Mouse (Mus musculus) embryo, embryonic 9.5 days (tissue): ENCODE data around the gene Svs5.
A peak's percentile ranks its signal among the peaks of the same experiment; 100 is the strongest.
"Not testable (repeated sequence)": the region's sequence is repeated elsewhere in the genome, so short reads cannot be mapped to it uniquely, and the experiment has no call there.

ENCODE experiments used
- DNase-seq: peaks from one replicate; pipeline ENCODE4 v3.0.0-alpha.2; 2017; ENCODE audit errors: extremely low spot score

Svs5 gene

GRCm38 (mm10) chr2:164332440-164332839 is at the start of gene Svs5:
TSS of gene Svs5 (plus strand) at chr2:164332740.
- DNase-seq: not testable (repeated sequence)

- not testable (repeated sequence) for DNase-seq
Observed at GRCm38 (mm10) chr2:164288968-164289367, 43.6 kb upstream of the Svs5 start, which contains the start of gene Svs3a. TSS of gene Svs3a (plus strand) at chr2:164289268.

- no peak for DNase-seq
Observed at GRCm38 (mm10) chr2:164312599-164312998, 19.9 kb upstream of the Svs5 start.

- not testable (repeated sequence) for DNase-seq
Observed at GRCm38 (mm10) chr2:164315460-164315859, 17.1 kb upstream of the Svs5 start.

- DNase-seq: not testable (repeated sequence)
Observed at GRCm38 (mm10) chr2:164316451-164316850, 16.1 kb upstream of the Svs5 start, which contains the start of gene Svs6. TSS of gene Svs6 (plus strand) at chr2:164316751.

GRCm38 (mm10) chr2:164320983-164321382 is 11.6 kb upstream of the Svs5 start:
- no peak for DNase-seq

- not testable (repeated sequence) for DNase-seq
Observed at GRCm38 (mm10) chr2:164343732-164344131, 11.2 kb downstream of the Svs5 start.

- not testable (repeated sequence) for DNase-seq
Observed at GRCm38 (mm10) chr2:164347697-164348096, 15.2 kb downstream of the Svs5 start.

GRCm38 (mm10) chr2:164348980-164349379 is 16.4 kb downstream of the Svs5 start:
- DNase-seq: peak; percentile 40

GRCm38 (mm10) chr2:164352697-164353096 is 20.2 kb downstream of the Svs5 start:
- no peak for DNase-seq

GRCm38 (mm10) chr2:164353356-164353755 is 20.8 kb downstream of the Svs5 start:
- DNase-seq: no peak

GRCm38 (mm10) chr2:164356177-164356967 is 23.8 kb downstream of the Svs5 start:
- DNase-seq: no peak

GRCm38 (mm10) chr2:164358373-164358772 is 25.8 kb downstream of the Svs5 start:
- no peak for DNase-seq

- no peak for DNase-seq
Observed at GRCm38 (mm10) chr2:164359031-164359430, 26.5 kb downstream of the Svs5 start.

GRCm38 (mm10) chr2:164359668-164360067 is 27.1 kb downstream of the Svs5 start:
- no peak for DNase-seq

GRCm38 (mm10) chr2:164360974-164361657 is 28.6 kb downstream of the Svs5 start:
- no peak for DNase-seq

- no peak for DNase-seq
Observed at GRCm38 (mm10) chr2:164366947-164367346, 34.4 kb downstream of the Svs5 start.

- no peak for DNase-seq
Observed at GRCm38 (mm10) chr2:164368620-164369105, 36.1 kb downstream of the Svs5 start.

- DNase-seq: no peak
Observed at GRCm38 (mm10) chr2:164371371-164371770, 38.8 kb downstream of the Svs5 start.

GRCm38 (mm10) chr2:164372408-164373053 is 40.0 kb downstream of the Svs5 start:
- DNase-seq: no peak

GRCm38 (mm10) chr2:164373187-164373586 is 40.6 kb downstream of the Svs5 start:
- no peak for DNase-seq
